Mouse (Mus musculus) embryonic fibroblast, embryonic 13.5 days (primary cell): ENCODE data around the gene Mbnl2.

Experiments
- CTCF ChIP-seq: IDR thresholded peaks from 2 replicates; pipeline ENCODE4 v1.5.1; 2011; ENCODE audit warnings: mild to moderate bottlenecking, control low read depth, low read length, moderate library complexity, borderline replicate concordance; ENCODE audit not compliant: insufficient read depth
- POLR2A ChIP-seq: IDR thresholded peaks from 2 replicates; pipeline ENCODE4 v1.6.1; 2011; ENCODE audit warnings: low read depth, mild to moderate bottlenecking, control low read depth, low read length, moderate library complexity

DNA sequence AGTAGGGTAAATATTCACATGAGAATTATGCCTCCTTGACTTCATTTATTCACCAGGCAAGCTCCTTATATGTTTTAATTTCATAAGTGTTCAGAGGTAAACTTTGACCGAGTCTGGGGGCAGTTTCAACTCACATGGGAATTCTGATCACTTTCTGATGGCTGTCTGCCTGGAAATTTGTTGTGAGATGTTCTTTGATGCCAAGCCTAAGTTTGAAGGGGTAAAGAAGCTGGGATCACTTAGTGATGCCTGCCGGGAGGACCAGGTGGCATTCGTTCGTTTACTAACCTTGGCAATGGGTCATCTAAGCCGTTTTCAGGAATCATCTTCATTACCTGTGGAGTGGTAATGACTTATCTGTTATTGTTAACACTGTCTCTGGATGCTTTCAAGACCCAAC lies 23.0 kb downstream of the Mbnl2 start:
- TF ChIP-seq CTCF: no peak
- no peak for TF ChIP-seq POLR2A
